Mouse (Mus musculus): Measurements from ENCODE around the gene Arpc3.

- TF ChIP-seq POLR2A (IDR thresholded peaks at IDR 0.05; ENCODE audit: extremely low read depth, insufficient read depth, low read length) (no peak), CTCF (IDR thresholded peaks at IDR 0.05; ENCODE audit: extremely low read depth, insufficient read depth, low read length) (no peak)
Measured at GRCm38 (mm10) chr5:122402160-122402559, 10.5 kb downstream of the Arpc3 start.

All from cortical plate, adult 2 months (tissue).